Mouse (Mus musculus): Measurements from ENCODE around the gene Ssr2.

The Ssr2 gene

GRCm38 (mm10) chr3:88575540-88575939 lies at the start of gene Ssr2:
Gene Ssr2 (plus strand): TSS chr3:88575876.
- peaks cover 19% of the 10 kb centered on the region for H3K36me3 ChIP-seq (ENCODE audit: insufficient read depth, low read length)
- peaks cover 19% of the 10 kb centered on the region for H3K9me3 ChIP-seq (ENCODE audit: low read length)
- TF ChIP-seq POU5F1 (IDR thresholded peaks at IDR 0.05; ENCODE audit: borderline replicate concordance, low read length) (peak; percentile 87; the same call in 1 of the 2 replicates), CTCF (conservative IDR thresholded peaks at IDR 0.05; ENCODE audit: low read length) (no peak), NANOG (IDR thresholded peaks at IDR 0.05; ENCODE audit: borderline replicate concordance, low read length) (peak; percentile 81)
- H3K4me1 ChIP-seq (replicated peaks; ENCODE audit: low read depth, low read length) = peaks cover 44% of the 10 kb centered on the region
- H3K4me3 ChIP-seq (replicated peaks; ENCODE audit: low read length) = peak within 1 kb of the TSS; percentile 94
- no peaks in the 10 kb centered on the region for H3K27me3 ChIP-seq (ENCODE audit: insufficient read depth, low read length)

GRCm38 (mm10) chr3:88526157-88527131 lies 49.2 kb upstream of the Ssr2 start:
- H3K9me3 ChIP-seq (ENCODE audit: low read length) = no peaks in the 10 kb centered on the region
- peak overlapping the region; percentile 18 for H3K4me3 ChIP-seq (replicated peaks; ENCODE audit: low read length)
- H3K4me1 ChIP-seq (replicated peaks; ENCODE audit: low read depth, low read length) = peaks cover 83% of the 10 kb centered on the region
- TF ChIP-seq NANOG (IDR thresholded peaks at IDR 0.05; ENCODE audit: borderline replicate concordance, low read length) (no peak), CTCF (conservative IDR thresholded peaks at IDR 0.05; ENCODE audit: low read length) (peak; percentile 86)
- peaks cover 71% of the 10 kb centered on the region for H3K36me3 ChIP-seq (ENCODE audit: insufficient read depth, low read length)
- H3K27me3 ChIP-seq (ENCODE audit: insufficient read depth, low read length) = no peaks in the 10 kb centered on the region

GRCm38 (mm10) chr3:88527565-88527964 lies 48.1 kb upstream of the Ssr2 start:
- TF ChIP-seq POU5F1 (IDR thresholded peaks at IDR 0.05; ENCODE audit: borderline replicate concordance, low read length) = no peak
- TF ChIP-seq NANOG (IDR thresholded peaks at IDR 0.05; ENCODE audit: borderline replicate concordance, low read length) = no peak
- TF ChIP-seq CTCF (conservative IDR thresholded peaks at IDR 0.05; ENCODE audit: low read length) = no peak
- Histone ChIP-seq H3K9me3 (ENCODE audit: low read length) (no peaks in the 10 kb centered on the region), H3K27me3 (ENCODE audit: insufficient read depth, low read length) (no peaks in the 10 kb centered on the region), H3K36me3 (ENCODE audit: insufficient read depth, low read length) (peaks cover 70% of the 10 kb centered on the region), H3K4me1 (replicated peaks; ENCODE audit: low read depth, low read length) (peaks cover 72% of the 10 kb centered on the region), H3K4me3 (replicated peaks; ENCODE audit: low read length) (peak overlapping the region; percentile 62)

GRCm38 (mm10) chr3:88528646-88529045 lies 47.0 kb upstream of the Ssr2 start:
- Histone ChIP-seq H3K36me3 (ENCODE audit: insufficient read depth, low read length) (peaks cover 59% of the 10 kb centered on the region), H3K4me1 (replicated peaks; ENCODE audit: low read depth, low read length) (peaks cover 71% of the 10 kb centered on the region), H3K27me3 (ENCODE audit: insufficient read depth, low read length) (no peaks in the 10 kb centered on the region), H3K9me3 (ENCODE audit: low read length) (no peaks in the 10 kb centered on the region), H3K4me3 (replicated peaks; ENCODE audit: low read length) (peak overlapping the region; percentile 92)
- TF ChIP-seq POU5F1 (IDR thresholded peaks at IDR 0.05; ENCODE audit: borderline replicate concordance, low read length) (no peak), CTCF (conservative IDR thresholded peaks at IDR 0.05; ENCODE audit: low read length) (no peak), NANOG (IDR thresholded peaks at IDR 0.05; ENCODE audit: borderline replicate concordance, low read length) (no peak)

- TF ChIP-seq POU5F1 (IDR thresholded peaks at IDR 0.05; ENCODE audit: borderline replicate concordance, low read length) = no peak
- no peak for TF ChIP-seq NANOG (IDR thresholded peaks at IDR 0.05; ENCODE audit: borderline replicate concordance, low read length)
- no peak for TF ChIP-seq CTCF (conservative IDR thresholded peaks at IDR 0.05; ENCODE audit: low read length)
- H3K36me3 ChIP-seq (ENCODE audit: insufficient read depth, low read length) = peaks cover 54% of the 10 kb centered on the region
- H3K27me3 ChIP-seq (ENCODE audit: insufficient read depth, low read length) = no peaks in the 10 kb centered on the region
- H3K4me3 ChIP-seq (replicated peaks; ENCODE audit: low read length) = peak overlapping the region; percentile 92
- no peaks in the 10 kb centered on the region for H3K9me3 ChIP-seq (ENCODE audit: low read length)
- H3K4me1 ChIP-seq (replicated peaks; ENCODE audit: low read depth, low read length) = peaks cover 74% of the 10 kb centered on the region
These were observed 46.3 kb upstream of the Ssr2 start for GRCm38 (mm10) chr3:88529204-88530000.

GRCm38 (mm10) chr3:88530082-88530864 lies 45.4 kb upstream of the Ssr2 start:
- peaks cover 54% of the 10 kb centered on the region for H3K36me3 ChIP-seq (ENCODE audit: insufficient read depth, low read length)
- H3K4me3 ChIP-seq (replicated peaks; ENCODE audit: low read length) = peak overlapping the region; percentile 92
- H3K4me1 ChIP-seq (replicated peaks; ENCODE audit: low read depth, low read length) = peaks cover 75% of the 10 kb centered on the region
- H3K9me3 ChIP-seq (ENCODE audit: low read length) = no peaks in the 10 kb centered on the region
- no peaks in the 10 kb centered on the region for H3K27me3 ChIP-seq (ENCODE audit: insufficient read depth, low read length)
- TF ChIP-seq NANOG (IDR thresholded peaks at IDR 0.05; ENCODE audit: borderline replicate concordance, low read length) = no peak
- TF ChIP-seq POU5F1 (IDR thresholded peaks at IDR 0.05; ENCODE audit: borderline replicate concordance, low read length) = no peak
- no peak for TF ChIP-seq CTCF (conservative IDR thresholded peaks at IDR 0.05; ENCODE audit: low read length)

GRCm38 (mm10) chr3:88531348-88532298 lies 44.1 kb upstream of the Ssr2 start:
- TF ChIP-seq NANOG (IDR thresholded peaks at IDR 0.05; ENCODE audit: borderline replicate concordance, low read length) (no peak; the same call in 1 of the 2 replicates), POU5F1 (IDR thresholded peaks at IDR 0.05; ENCODE audit: borderline replicate concordance, low read length) (no peak; the same call in 1 of the 2 replicates), CTCF (conservative IDR thresholded peaks at IDR 0.05; ENCODE audit: low read length) (no peak)
- H3K27me3 ChIP-seq (ENCODE audit: insufficient read depth, low read length) = no peaks in the 10 kb centered on the region
- H3K36me3 ChIP-seq (ENCODE audit: insufficient read depth, low read length) = peaks cover 57% of the 10 kb centered on the region
- peak overlapping the region; percentile 92 for H3K4me3 ChIP-seq (replicated peaks; ENCODE audit: low read length)
- no peaks in the 10 kb centered on the region for H3K9me3 ChIP-seq (ENCODE audit: low read length)
- peaks cover 76% of the 10 kb centered on the region for H3K4me1 ChIP-seq (replicated peaks; ENCODE audit: low read depth, low read length)

Measured in E14TG2a.4 (cell line).